Mouse (Mus musculus): ENCODE measurements around the gene Gclc. TPM values are rescaled to one million over a fixed set of nuclear protein-coding genes. Genes with fewer than 3 reads are reported as not detected.

The Gclc gene
- polyA plus RNA-seq, 1 experiment from 2014 or later = 26.8 TPM

GRCm38 (mm10) chr9:77793838-77794237 is 39.5 kb downstream of the Gclc start:
- H3K36me3 ChIP-seq (ENCODE audit: insufficient read depth, low read length) = peaks cover 25% of the 10 kb centered on the region

DNA sequence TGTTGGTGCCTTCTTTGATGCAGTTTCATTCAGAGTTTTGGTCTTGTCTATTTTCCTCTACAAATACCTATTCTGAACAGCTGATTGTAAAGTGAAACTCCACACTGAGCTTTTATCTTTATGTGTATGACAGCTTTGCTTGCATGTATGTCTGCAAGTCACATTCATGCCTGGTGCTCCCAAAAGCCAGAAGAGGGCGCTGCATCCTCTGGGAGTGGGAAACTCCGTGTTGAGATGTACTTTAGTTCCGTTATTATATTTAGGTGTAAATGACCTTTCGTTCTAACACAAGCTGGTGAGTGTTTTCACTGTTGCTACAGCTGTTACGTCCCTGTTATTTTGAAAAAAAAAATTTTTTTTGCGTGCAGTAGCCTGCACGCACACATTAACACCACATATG is 48.1 kb downstream of the Gclc start:
- H3K9ac ChIP-seq (replicated peaks; ENCODE audit: low read length) = no peak overlapping the region
- H3K36me3 ChIP-seq (ENCODE audit: insufficient read depth, low read length) = no peaks in the 10 kb centered on the region
- H3K4me1 ChIP-seq (ENCODE audit: insufficient read depth, low read length) = 0 out of 2 replicates have a peak, but pooled peaks cover 9% of the 10 kb centered on the region
- no peak for ATAC-seq (ENCODE audit: low FRiP score, low TSS enrichment)
- 55% methylated on average over 7 of the region's 7 CpGs for WGBS
- H3K27ac ChIP-seq (ENCODE audit: low read length) = no peak overlapping the region
- no peak overlapping the region for H3K4me2 ChIP-seq (replicated peaks; ENCODE audit: low read depth, low read length)
- H3K9me3 ChIP-seq (ENCODE audit: low read length) = no peaks in the 10 kb centered on the region
- no peak overlapping the region for H3K4me3 ChIP-seq (ENCODE audit: low read length)
- no peaks in the 10 kb centered on the region for H3K27me3 ChIP-seq (ENCODE audit: insufficient read depth, low read length)

More at GRCm38 (mm10) chr9:77793838-77794237, 39.5 kb downstream of the Gclc start:
- H3K4me1 ChIP-seq (ENCODE audit: insufficient read depth, low read length) = no peaks in the 10 kb centered on the region
- H3K27ac ChIP-seq (ENCODE audit: low read length) = no peak overlapping the region
- WGBS = 54% methylated on average over 3 of the region's 3 CpGs
- H3K4me2 ChIP-seq (replicated peaks; ENCODE audit: low read depth, low read length) = no peak overlapping the region
- H3K27me3 ChIP-seq (ENCODE audit: insufficient read depth, low read length) = no peaks in the 10 kb centered on the region
- H3K9ac ChIP-seq (replicated peaks; ENCODE audit: low read length) = no peak overlapping the region
- H3K4me3 ChIP-seq (ENCODE audit: low read length) = no peak overlapping the region
- ATAC-seq (ENCODE audit: low FRiP score, low TSS enrichment) = no peak
- H3K9me3 ChIP-seq (ENCODE audit: low read length) = no peaks in the 10 kb centered on the region

DNA sequence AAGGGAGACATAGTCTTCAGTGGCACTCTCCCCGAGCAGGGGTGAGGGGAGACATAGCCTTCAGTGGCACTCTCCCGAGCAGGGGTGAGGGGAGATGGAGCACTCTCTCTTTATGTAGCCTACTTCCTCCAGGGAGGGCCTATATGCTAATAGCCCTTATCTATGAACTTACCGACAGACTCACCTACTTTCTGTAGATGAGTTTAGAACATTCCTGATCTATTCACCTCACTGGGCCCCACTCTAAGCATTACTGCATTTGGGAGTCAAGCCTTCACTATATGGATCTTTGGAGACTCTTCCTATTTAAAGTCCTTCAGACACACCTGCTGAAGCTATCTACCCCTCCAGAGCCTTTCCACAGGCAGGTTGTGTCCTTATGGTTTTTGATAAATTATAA is 52.1 kb downstream of the Gclc start:
- ATAC-seq (ENCODE audit: low FRiP score, low TSS enrichment) = peak; percentile 24
- Histone ChIP-seq H3K9me3 (ENCODE audit: low read length) (no peaks in the 10 kb centered on the region), H3K4me2 (replicated peaks; ENCODE audit: low read depth, low read length) (peak overlapping the region; percentile 47), H3K27me3 (ENCODE audit: insufficient read depth, low read length) (no peaks in the 10 kb centered on the region), H3K4me1 (ENCODE audit: insufficient read depth, low read length) (0 out of 2 replicates have a peak, but pooled peaks cover 9% of the 10 kb centered on the region), H3K36me3 (ENCODE audit: insufficient read depth, low read length) (no peaks in the 10 kb centered on the region), H3K9ac (replicated peaks; ENCODE audit: low read length) (peak overlapping the region; percentile 59), H3K27ac (ENCODE audit: low read length) (peak overlapping the region; percentile 45), H3K4me3 (ENCODE audit: low read length) (peak overlapping the region; percentile 30)
- 49% methylated on average over 3 of the region's 3 CpGs for WGBS

- WGBS = 23% methylated on average over 12 of the region's 12 CpGs
- H3K4me2 ChIP-seq (replicated peaks; ENCODE audit: low read depth, low read length) = peak overlapping the region; percentile 47
- no peaks in the 10 kb centered on the region for H3K36me3 ChIP-seq (ENCODE audit: insufficient read depth, low read length)
- H3K27me3 ChIP-seq (ENCODE audit: insufficient read depth, low read length) = no peaks in the 10 kb centered on the region
- peak overlapping the region; percentile 59 for H3K9ac ChIP-seq (replicated peaks; ENCODE audit: low read length)
- H3K9me3 ChIP-seq (ENCODE audit: low read length) = no peaks in the 10 kb centered on the region
- peak overlapping the region; percentile 59 for H3K27ac ChIP-seq (ENCODE audit: low read length)
- peak; percentile 91 for ATAC-seq (ENCODE audit: low FRiP score, low TSS enrichment)
- 0 out of 2 replicates have a peak, but pooled peaks cover 9% of the 10 kb centered on the region for H3K4me1 ChIP-seq (ENCODE audit: insufficient read depth, low read length)
- peak overlapping the region; percentile 30 for H3K4me3 ChIP-seq (ENCODE audit: low read length)
Observed at GRCm38 (mm10) chr9:77806842-77807668, 52.7 kb downstream of the Gclc start.

DNA sequence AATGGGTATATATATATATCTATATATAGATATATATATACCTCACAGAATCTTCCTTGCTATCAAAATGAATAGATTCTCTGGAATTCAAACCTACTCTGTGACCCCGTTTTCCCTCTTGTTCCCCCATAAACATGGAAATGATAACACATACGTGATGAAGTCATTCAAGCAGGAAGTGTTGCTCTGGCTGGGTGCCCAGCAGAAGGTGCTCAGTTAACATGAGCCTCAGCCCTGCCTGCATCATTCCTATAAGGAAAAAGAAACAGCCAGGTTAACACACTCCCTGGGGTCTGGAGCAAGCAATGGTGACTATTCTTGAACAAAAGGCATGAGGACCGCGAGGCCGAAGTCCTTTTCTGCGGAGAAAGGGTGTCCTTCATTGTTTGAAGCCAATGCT is 54.1 kb downstream of the Gclc start:
- Histone ChIP-seq H3K4me1 (ENCODE audit: insufficient read depth, low read length) (0 out of 2 replicates have a peak, but pooled peaks cover 9% of the 10 kb centered on the region), H3K9me3 (ENCODE audit: low read length) (no peaks in the 10 kb centered on the region), H3K36me3 (ENCODE audit: insufficient read depth, low read length) (no peaks in the 10 kb centered on the region), H3K27ac (ENCODE audit: low read length) (no peak overlapping the region), H3K4me2 (replicated peaks; ENCODE audit: low read depth, low read length) (no peak overlapping the region), H3K27me3 (ENCODE audit: insufficient read depth, low read length) (no peaks in the 10 kb centered on the region), H3K4me3 (ENCODE audit: low read length) (no peak overlapping the region), H3K9ac (replicated peaks; ENCODE audit: low read length) (no peak overlapping the region)
- ATAC-seq (ENCODE audit: low FRiP score, low TSS enrichment) = no peak
- WGBS = 69% methylated on average over 6 of the region's 6 CpGs

DNA sequence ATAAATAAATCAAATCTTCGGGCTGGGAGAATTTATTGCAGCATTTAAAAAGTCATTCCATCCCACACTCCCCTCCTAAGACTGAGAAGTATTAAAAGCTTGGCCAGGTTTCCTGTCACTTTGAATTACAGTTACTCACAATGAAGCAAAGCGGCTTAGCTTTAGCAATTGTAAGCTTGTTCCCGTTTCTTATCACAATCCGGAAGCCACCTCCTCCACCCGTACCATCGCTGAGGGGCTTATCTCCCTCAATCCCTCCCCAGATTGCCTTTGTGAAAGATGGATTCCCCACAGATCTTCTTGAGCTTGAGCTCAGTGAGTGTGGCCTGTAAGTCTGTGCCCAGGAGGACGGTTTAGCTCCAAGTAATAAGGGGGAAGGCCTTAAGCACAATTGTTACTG is 64.5 kb downstream of the Gclc start:
- H3K4me3 ChIP-seq (ENCODE audit: low read length) = no peak overlapping the region
- 31% methylated on average over 7 of the region's 7 CpGs for WGBS
- ATAC-seq (ENCODE audit: low FRiP score, low TSS enrichment) = peak; percentile 42; the same call in 1 of the 2 replicates

DNA sequence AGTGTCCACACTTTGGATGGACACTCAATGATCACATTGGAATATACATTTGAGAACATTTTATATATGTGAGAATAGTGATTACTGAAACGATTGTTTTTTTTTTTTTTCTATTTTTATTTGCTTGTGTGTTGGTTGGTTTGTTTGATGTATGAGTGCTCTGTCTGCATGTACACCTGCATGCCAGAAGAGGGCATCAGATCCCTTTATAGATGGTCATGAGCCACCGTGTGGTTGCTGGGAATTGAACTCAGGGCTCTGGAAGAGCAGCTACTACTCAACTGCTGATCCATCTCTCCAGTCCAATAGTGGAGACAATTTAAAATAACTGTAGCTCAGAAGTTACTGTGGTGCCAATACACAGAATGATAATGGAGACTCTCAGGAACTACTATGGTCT is 65.0 kb downstream of the Gclc start:
- Histone ChIP-seq H3K36me3 (ENCODE audit: insufficient read depth, low read length) (no peaks in the 10 kb centered on the region), H3K9me3 (ENCODE audit: low read length) (peaks cover 3% of the 10 kb centered on the region), H3K9ac (replicated peaks; ENCODE audit: low read length) (no peak overlapping the region), H3K27ac (ENCODE audit: low read length) (peak overlapping the region; percentile 41; the same call in 1 of the 2 replicates), H3K4me3 (ENCODE audit: low read length) (no peak overlapping the region), H3K27me3 (ENCODE audit: insufficient read depth, low read length) (no peaks in the 10 kb centered on the region), H3K4me2 (replicated peaks; ENCODE audit: low read depth, low read length) (no peak overlapping the region), H3K4me1 (ENCODE audit: insufficient read depth, low read length) (no peaks in the 10 kb centered on the region)
- WGBS = 75% methylated on average over 2 of the region's 2 CpGs
- no peak for ATAC-seq (ENCODE audit: low FRiP score, low TSS enrichment)

More for the DNA sequence above, 64.5 kb downstream of the Gclc start:
- Histone ChIP-seq H3K4me1 (ENCODE audit: insufficient read depth, low read length) (no peaks in the 10 kb centered on the region), H3K27me3 (ENCODE audit: insufficient read depth, low read length) (no peaks in the 10 kb centered on the region), H3K27ac (ENCODE audit: low read length) (peak overlapping the region; percentile 41; the same call in 1 of the 2 replicates), H3K4me2 (replicated peaks; ENCODE audit: low read depth, low read length) (no peak overlapping the region), H3K9ac (replicated peaks; ENCODE audit: low read length) (no peak overlapping the region), H3K9me3 (ENCODE audit: low read length) (peaks cover 3% of the 10 kb centered on the region), H3K36me3 (ENCODE audit: insufficient read depth, low read length) (no peaks in the 10 kb centered on the region)

DNA sequence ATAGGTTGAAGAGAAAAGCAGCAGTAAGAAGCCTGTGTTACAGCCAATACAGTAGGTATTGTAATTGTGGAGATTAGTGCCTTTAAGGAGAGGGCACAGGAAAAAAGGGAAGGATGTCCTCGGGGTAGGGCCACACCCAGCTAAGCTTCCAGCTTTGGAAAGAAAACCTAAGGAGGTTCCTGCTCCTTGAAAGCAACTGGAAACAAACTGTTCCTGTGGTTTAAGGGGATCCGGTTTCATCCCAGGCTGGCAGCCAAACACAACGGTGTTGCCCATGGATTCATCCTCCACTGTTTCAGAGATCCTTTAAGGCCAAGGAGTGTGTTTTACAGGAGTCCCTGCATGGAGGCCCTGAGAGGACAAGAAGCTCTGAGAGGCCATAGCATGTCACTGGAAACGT is 66.5 kb downstream of the Gclc start:
- Histone ChIP-seq H3K4me1 (ENCODE audit: insufficient read depth, low read length) (peaks cover 8% of the 10 kb centered on the region), H3K4me3 (ENCODE audit: low read length) (no peak overlapping the region), H3K9ac (replicated peaks; ENCODE audit: low read length) (no peak overlapping the region), H3K4me2 (replicated peaks; ENCODE audit: low read depth, low read length) (no peak overlapping the region), H3K27me3 (ENCODE audit: insufficient read depth, low read length) (no peaks in the 10 kb centered on the region), H3K27ac (ENCODE audit: low read length) (no peak overlapping the region), H3K9me3 (ENCODE audit: low read length) (peaks cover 3% of the 10 kb centered on the region), H3K36me3 (ENCODE audit: insufficient read depth, low read length) (no peaks in the 10 kb centered on the region)
- WGBS = 46% methylated on average over 4 of the region's 4 CpGs
- no peak for ATAC-seq (ENCODE audit: low FRiP score, low TSS enrichment)

GRCm38 (mm10) chr9:77825380-77825961 is 71.1 kb downstream of the Gclc start:
- Histone ChIP-seq H3K27ac (ENCODE audit: low read length) (peak overlapping the region; percentile 69), H3K36me3 (ENCODE audit: insufficient read depth, low read length) (no peaks in the 10 kb centered on the region), H3K4me1 (ENCODE audit: insufficient read depth, low read length) (peaks cover 12% of the 10 kb centered on the region), H3K4me3 (ENCODE audit: low read length) (no peak overlapping the region), H3K9me3 (ENCODE audit: low read length) (no peaks in the 10 kb centered on the region), H3K27me3 (ENCODE audit: insufficient read depth, low read length) (no peaks in the 10 kb centered on the region), H3K9ac (replicated peaks; ENCODE audit: low read length) (no peak overlapping the region), H3K4me2 (replicated peaks; ENCODE audit: low read depth, low read length) (0 out of 2 replicates have a peak overlapping the region, but pooled peaks have one; percentile 7)
- 16% methylated on average over 7 of the region's 7 CpGs for WGBS
- peak; percentile 85; the same call in 1 of the 2 replicates for ATAC-seq (ENCODE audit: low FRiP score, low TSS enrichment)

GRCm38 (mm10) chr9:77826237-77826636 is 71.9 kb downstream of the Gclc start:
- no peak overlapping the region for H3K4me3 ChIP-seq (ENCODE audit: low read length)
- H3K9ac ChIP-seq (replicated peaks; ENCODE audit: low read length) = no peak overlapping the region
- ATAC-seq (ENCODE audit: low FRiP score, low TSS enrichment) = no peak
- H3K4me1 ChIP-seq (ENCODE audit: insufficient read depth, low read length) = peaks cover 12% of the 10 kb centered on the region
- no peaks in the 10 kb centered on the region for H3K27me3 ChIP-seq (ENCODE audit: insufficient read depth, low read length)
- H3K27ac ChIP-seq (ENCODE audit: low read length) = peak overlapping the region; percentile 31; the same call in 1 of the 2 replicates
- H3K4me2 ChIP-seq (replicated peaks; ENCODE audit: low read depth, low read length) = no peak overlapping the region
- 33% methylated on average over 4 of the region's 4 CpGs for WGBS
- H3K36me3 ChIP-seq (ENCODE audit: insufficient read depth, low read length) = no peaks in the 10 kb centered on the region
- no peaks in the 10 kb centered on the region for H3K9me3 ChIP-seq (ENCODE audit: low read length)

Measured in kidney, embryonic 16.5 days (tissue).